Mouse (Mus musculus) WW6 (cell line): ENCODE results near the gene Tmem132c.
"Not testable (repeated sequence)": the region's sequence is repeated elsewhere in the genome, so short reads cannot be mapped to it uniquely, and the experiment has no call there.

Experiments
- DNase-seq: peaks from one replicate; pipeline ENCODE4 v3.0.0-alpha.2; 2013; ENCODE audit warnings: low read depth, low spot score

The Tmem132c gene

DNA sequence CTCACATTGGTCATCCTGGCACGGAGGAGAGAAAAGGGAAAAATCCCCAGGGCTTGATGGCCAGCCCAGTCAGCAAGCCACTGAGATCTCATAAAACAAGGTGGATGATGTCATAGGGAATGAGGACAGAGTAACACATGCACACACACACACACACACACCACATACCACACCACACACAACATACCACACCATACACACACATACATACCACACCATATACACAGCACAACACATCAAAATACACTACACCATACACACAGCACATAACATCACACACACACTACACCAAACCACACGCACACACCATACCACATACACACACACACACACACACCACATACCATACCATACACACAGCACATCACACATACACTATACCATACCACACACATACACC, 104.8 kb downstream of the Tmem132c start:
- DNase-seq, result no peak

DNA sequence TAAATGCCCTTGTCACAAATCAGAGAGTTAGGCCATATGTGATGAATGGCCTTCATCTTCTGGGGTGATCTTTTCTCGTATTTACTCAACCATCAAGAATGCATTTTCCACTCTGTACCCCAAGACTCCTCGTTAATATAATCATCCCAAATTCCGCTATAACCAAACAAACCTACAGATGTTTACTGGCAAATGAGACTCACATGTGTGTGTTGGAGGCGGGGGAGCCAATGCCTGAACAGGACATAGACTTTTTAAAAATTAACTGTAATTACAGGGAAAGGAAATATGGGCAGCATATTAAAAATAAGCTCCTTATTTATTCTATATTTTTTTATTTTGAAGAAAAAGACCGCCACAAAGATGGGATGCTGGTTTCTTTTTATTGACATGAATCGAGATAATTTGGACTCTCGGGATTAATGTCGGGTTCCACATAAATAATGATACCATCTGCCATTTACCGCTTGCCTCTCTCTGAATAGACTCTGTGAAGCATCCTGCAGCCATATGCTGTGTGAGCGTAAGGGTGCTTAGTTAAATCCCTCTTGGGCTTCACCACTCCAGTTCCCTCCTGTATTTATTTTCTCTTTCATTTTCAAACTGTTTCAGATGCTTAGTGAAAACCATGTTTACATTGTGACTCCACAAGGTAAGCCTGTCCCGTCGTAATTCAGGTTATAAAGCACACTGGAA, 105.6 kb downstream of the Tmem132c start:
- no peak for DNase-seq

DNA sequence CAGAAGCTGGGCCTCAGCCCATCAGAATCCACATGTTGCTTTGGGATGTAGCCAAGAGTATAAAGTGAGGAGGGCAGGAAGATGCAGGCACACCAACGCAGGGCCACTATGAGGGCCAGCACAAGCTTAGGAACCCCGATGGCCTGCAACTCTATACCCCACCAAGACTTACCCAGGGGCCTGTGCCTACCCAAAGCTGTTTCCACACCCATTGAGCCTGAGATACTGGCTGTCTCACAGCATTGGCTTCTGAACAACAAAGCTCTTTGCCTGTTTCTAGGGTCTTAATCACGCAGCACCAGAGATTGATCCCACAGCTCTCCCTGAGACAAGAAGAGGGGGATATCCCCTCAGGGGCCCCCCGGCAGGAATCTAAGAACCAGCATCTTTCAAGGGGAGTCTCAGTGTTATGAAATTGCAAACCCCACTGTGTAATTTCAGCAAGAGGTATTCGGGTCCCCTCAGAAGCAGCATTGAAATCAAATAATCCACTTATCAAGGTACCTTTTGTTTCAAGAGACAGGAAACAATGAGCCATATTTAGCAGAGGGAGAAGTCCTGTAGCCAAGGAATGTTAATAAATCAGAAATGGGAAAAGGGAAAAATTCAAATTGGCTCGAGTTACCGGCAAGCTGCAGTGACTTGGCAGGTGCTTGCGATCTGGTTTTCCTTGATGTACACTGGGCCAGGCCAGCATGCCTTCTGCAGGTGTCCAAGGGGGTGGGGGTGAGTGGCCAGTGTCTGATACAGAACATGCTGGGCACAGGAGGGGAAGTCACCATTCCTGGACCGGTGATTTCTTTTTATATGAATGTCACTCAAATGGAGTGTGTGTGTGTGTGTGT, 107.8 kb downstream of the Tmem132c start:
- DNase-seq, result no peak

DNA sequence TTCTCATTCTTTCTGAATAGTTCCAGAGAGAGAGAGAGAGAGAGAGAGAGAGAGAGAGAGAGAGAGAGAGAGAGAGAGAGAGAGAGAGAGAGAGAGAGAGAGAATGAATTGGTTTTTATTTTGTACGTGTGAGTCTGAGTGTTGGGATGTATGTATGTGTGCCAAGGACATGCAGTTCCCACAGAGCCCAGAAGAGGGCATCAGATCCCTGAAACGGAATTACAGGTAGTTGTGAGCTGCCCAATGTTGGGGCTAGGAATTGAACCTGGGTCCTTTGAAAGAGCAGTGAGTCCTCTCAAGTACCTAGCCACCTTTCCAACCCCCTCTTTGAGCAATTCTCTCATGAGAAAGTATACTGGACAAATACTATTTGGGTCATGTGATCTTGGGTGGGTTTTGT, 111.4 kb downstream of the Tmem132c start:
- peak; percentile 38 for DNase-seq

DNA sequence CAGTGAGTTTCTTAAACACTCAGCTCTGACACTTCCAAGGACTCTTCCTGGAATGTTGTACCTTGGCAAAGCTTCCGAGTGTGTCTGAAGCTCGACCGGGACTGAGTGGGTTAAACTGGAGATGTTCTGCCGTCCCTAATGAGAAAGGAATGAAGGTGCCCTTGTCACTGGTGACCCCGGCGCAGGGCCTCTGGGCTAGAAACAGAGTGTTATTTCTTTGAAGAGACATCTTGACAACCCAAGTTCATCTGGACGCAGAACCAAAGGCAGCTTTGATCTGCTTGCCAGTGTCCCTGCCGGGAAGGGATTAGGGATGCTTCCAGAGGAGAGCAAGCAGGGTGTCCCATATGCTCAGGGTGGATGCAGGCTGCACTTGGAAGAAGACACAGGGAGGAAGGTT, 114.2 kb downstream of the Tmem132c start:
- no peak for DNase-seq

DNA sequence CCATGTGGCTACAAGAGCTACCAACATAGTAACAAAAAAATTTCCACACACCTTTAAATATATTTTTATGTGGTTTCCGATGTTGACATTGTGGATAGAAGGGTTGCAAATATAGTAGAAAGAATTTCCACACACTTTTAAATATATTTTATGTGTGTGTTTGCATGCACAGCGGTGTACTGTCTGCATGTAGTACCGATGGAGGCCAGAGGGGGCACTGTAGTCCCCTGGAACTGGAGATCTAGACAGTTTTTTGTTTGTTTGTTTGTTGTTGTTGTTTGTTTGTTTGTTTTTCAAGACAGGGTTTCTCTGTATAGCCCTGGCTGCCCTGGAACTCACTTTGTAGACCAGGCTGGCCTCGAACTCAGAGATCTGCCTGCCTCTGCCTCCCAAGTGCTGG, 116.3 kb downstream of the Tmem132c start:
- DNase-seq, result not testable (repeated sequence)

DNA sequence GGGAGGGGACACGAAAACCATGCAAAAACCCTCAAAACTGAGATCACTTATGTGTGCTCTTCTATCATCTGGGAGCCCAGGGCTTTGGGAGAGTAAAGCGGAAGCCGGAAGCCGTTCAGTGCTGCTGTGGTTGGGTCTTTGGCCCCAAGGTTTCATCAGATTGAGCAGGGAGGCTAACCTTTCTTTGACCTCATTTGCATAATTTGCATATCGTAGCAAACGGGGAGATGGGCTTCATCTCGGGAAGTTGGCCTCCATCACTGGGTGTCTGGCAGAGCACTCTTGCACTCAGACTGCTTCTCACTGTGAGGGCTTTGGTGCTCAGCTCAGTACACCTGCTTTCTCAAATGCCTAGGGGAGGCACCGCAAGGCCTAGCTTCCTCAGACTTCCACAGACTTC, 119.5 kb downstream of the Tmem132c start:
- DNase-seq, result peak; percentile 28

DNA sequence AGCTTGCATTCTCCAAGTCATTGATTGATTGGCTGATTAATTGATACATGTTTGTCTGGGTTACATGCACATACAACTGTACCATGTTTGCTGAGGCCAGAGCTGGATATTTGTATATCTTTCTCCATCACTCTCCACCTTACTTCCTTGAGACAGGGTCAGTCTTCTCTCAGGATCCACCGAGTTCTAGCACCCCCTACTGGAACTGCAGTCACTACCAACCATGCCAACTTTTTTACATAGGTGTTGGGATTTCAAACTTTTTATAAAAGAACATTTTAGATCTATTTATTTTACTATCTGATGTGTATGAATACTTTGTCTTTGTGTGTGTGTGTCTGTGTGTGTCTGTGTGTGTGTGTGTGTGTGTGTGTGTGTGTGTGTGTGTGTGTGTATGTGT, 123.5 kb downstream of the Tmem132c start:
- no peak for DNase-seq

DNA sequence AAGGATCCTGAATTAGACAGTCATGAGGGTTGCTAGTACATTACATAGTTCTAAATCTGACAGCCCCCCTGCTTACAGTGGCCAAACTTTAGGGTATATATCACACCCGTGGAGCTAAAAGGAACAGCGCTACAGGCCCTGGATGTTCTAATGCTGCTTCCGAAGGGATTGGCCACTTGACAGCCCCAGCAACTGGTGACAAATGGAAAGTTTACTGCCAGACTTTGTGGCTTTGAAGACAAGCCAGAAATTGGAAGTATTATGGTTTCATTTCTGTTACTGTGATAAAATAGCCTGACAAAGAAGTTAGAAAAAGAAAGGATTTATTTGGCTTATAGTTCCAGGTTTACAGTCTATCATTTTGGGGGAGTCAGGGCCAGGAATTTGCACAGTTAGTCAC, 126.6 kb downstream of the Tmem132c start:
- no peak for DNase-seq

DNA sequence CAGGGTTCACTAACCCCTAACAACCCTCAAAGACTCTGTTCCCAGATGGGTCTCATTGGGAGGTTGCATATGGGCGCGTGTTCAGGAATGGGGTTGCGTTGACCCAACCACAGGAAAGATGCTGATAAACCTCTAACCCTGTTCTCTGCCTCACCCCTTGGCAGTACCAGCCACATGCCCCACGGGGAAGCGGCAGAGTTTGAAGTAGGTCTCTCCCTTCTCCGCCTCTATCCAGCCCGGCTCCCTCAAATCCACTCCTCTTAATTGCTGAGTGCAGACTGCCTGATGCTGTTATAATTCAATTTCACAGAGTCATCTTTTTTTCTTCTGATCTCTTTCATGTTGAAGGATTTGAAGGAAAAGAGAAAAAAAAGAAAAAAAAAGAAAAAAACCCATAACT, 128.2 kb downstream of the Tmem132c start:
- DNase-seq, result no peak

DNA sequence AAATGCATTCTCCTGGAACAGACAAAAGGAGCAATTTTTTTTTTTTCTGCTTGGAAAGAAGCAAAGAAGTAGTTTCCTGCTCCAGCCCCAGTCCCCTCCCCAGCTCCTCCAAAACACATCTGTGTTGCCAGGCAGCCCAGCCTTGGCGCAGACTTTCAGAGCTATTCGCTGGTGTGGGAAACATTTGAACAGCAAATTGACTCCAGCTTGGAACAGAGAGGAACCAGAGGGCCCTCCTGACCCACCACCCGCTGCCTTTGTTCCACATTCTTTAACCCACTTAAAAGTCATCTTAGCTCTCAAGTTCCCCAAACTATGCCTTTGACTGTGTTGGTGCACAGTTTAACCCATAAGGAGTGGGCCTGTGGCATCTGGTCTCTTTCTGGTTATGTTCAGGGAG, 128.9 kb downstream of the Tmem132c start:
- no peak for DNase-seq

DNA sequence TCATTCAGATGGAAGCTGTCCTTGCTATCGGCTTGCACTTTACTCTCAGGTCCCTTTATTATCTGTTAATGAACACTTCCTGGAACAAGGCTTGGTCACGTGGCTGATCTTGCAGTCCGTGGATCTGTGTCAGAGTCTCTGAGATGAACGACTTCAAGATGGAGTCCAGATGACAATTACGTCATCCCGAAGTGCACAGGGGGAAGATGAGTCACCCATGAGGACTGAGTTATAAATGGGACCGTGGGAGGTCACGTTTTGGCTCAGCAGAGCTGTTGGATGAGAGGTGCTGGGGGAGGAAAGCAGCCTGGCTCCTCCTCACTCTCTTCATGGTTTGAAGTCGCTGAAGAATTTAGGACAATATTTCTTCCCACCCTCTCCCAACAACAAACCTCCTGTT, 132.6 kb downstream of the Tmem132c start:
- no peak for DNase-seq

DNA sequence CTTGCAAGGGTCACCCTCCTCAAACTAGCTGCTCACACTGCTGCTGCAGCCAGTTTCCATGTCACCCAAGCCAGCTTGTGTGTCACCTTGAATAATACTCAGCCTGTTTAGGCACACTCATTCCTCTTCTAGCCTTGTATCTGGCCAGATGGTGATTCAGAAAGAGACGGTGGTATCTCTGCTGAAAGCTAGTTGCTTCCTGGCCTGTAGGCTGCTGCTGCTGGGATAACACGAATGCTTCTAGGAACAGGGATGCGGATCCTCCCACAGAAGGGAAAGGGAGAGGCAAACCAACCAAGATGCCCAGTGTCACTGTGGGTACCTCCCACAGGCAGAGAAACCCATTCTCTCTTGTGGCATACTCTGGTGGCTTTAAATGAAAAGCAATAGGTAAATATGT, 134.0 kb downstream of the Tmem132c start:
- DNase-seq, result no peak

DNA sequence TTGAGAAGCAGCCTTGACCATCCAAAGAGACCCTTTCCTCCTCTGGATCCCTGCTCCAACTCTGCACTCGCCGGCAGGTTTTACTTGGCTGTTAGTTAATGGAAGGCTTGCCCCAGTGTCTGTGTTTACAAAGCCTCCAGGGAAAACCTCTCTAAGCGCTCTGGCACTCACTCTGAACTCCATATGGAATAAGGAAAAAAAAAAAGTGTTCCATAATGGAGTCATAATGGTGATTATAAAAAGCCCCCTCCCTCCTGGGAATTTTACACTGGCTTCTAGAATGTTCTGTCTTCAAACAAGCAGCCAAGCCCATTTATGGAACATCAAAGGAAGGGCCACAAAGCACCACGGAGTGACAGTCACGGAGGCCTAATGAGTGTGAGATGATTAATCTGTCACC, 136.9 kb downstream of the Tmem132c start:
- DNase-seq, result no peak

DNA sequence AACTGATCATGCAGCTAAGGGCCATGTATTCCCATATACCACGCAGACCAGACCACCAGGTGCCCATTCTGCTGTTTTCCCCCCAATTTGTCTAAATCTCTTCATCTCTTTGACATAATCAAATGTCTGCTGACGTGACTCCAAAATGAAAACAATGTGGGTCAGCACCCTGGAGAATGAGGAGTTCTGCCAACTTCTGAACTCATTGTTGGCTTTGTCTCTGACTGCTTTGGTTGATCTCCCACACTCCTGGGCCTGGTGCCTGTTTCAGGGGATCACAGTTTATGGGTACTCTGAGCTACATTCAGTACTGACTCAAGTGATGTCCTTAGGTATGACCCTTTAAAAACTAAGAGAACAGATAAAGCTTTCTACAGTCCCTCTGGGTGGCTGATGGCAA, 137.7 kb downstream of the Tmem132c start:
- DNase-seq, result no peak

DNA sequence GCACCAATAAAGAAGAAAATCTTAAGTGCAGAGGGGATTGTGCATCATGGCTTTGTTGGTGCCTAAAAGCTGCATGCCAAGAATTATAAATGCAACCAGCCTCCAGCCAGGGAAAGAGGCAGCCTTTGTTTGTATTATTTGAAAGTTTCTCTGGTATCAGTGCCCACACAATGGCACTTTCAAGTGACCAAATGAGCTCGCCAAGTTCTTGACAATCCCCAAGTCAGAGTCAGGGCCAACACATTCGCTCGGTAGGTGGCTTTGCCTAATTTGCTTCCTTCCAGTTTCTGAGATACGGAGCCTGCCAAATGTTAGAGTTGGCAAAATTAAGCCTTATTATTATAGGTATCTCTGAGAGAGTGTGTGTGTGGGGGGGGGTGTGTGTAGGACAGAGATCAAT, 139.6 kb downstream of the Tmem132c start:
- no peak for DNase-seq

DNA sequence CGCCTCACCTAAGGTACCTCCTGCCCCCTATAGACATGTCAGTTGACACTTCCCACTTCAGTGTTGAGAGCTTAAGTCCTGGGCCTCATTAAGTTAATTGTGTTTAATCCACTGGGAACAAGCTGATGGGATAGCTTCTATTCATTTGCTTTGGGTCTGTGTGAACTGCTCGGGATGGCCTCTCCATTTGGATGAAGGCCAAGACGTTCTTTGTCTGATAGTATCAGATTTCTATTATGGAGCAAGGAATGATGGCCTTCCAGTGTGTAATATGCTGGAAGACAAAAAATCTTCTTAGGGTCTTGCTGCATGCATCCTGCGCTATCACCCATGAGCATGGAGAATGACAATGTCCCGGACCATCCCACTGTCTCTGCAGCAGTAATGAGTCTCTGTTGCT, 141.0 kb downstream of the Tmem132c start:
- DNase-seq, result no peak

DNA sequence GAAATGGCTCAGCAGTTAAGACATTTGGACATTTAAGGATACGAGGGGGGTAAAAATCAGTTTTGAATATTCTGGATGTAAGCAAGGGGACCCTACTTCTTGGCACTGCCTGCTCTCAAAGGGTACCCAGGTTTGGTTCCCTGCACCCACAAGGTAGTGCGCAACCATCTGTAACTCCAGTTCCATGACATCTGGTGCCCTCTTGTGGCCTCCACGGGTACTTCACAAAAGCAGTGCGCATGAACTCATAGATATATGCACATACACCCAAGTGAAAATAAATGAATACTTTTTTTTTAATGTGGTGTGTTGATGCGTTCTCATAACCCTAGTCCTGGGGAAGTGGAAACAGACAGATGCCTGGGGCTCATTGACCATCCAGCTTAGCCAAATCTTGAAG, 149.6 kb downstream of the Tmem132c start:
- DNase-seq, result no peak

DNA sequence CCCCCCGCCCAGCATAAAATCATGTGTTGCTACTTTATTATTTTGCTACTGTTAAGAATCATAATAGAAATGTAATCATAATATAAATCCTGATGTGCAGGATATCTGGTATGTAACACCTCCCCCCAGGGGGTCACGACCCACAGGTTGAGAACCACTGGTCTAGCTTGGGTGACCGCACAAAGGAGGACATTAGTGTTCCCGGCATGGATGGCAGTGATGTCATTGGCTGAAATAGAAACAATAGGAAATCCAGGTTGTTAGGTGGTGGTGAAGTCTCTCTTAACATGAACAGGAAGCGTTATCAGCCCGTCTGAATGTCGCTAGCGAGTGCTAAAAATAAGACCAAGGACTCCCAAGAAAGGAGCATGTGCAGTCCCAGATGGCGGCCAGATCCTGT, 155.3 kb downstream of the Tmem132c start:
- DNase-seq, result no peak

DNA sequence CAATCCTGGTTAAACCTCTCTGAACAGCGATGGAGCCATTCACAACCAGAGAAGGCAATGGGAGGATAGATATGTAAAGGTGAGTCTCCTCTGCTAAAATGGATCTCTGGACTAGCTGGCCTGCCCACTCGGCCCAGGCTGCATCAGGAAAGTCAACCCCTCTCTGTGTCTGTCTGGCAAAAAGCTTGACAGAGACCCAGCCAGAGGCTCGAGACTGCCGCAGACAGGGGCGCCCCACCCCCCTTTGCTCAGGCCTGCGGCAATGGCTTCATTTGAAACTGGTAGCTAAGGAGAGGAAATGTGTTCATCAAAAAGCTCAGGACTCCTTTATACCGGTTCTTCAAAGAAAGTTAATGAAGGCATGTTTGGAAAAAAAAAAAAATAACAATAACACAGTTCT, 156.4 kb downstream of the Tmem132c start:
- no peak for DNase-seq

DNA sequence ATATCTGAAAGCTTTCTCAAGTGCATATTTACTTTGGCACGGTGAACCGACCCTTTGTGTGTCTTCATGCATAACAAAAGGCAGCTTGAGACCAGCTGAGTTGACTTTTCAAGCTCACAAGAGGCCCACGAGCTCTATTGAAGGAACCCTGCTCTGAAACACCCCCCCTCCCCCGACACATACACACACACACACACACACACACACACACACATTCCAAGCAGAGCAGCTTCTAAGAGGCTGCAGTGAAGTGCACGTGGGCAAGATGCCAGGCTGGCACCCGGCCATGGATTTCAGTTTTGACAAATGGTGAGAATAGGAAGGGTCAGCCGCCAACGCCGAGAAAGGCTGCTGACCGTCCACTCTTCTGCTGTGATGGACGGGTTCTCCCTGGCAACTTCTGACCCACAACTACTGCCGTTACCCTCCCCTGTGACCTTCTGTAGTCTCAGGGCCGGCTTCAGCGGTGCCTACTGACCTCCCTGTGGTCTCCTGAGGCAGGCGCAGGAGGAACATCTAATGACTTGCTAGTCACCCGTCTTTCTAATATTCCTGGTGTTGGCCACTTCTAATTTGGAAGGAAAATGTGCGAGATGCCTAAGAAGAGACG, 163.9 kb downstream of the Tmem132c start:
- no peak for DNase-seq

DNA sequence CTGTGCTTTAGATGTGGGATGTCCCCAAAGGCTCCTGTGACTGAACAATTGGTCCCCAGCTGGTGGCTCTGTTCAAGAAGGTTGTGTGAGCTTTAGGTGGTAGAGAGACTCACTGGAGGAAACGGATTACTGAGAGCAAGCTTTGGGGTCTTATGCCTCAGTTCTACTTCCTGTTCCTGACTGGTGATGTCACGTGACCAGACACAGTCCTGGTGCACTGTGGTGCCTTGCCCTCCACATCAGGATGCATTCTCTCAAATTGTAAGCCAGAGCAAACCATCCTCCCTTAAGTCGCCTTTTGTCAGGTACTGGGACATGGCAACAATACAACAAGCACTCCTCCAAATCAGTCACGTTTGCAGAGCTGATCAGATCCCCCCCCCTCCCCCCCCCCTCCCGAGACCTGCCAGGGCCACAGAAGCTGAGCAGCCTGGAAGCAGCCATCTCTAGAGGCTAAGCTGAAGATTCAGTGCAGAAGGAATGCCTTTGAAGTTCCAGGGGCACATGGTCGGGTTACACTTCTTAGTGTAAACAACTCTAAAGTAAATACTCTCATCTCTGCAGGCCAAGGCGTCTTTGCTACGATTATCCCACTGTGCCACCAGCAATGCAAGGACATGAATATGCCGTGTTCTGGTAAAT, 164.5 kb downstream of the Tmem132c start:
- no peak for DNase-seq
